Mouse (Mus musculus) urinary bladder, postnatal 14 days (tissue): ENCODE results near the gene Gid8.
"Not testable (repeated sequence)": the region's sequence is repeated elsewhere in the genome, so short reads cannot be mapped to it uniquely, and the experiment has no call there.

Experiments
- DNase-seq: peaks from one replicate; pipeline ENCODE4 v3.0.0; 2021; ENCODE audit warnings: low spot score

The Gid8 gene

GRCm38 (mm10) chr2:180710276-180711155 is 599 bp downstream of the Gid8 start:
- peak; percentile 35 for DNase-seq

GRCm38 (mm10) chr2:180711527-180711926 is 1.6 kb downstream of the Gid8 start:
- no peak for DNase-seq

GRCm38 (mm10) chr2:180712037-180712689 is 2.2 kb downstream of the Gid8 start:
- DNase-seq, result no peak

- DNase-seq, result not testable (repeated sequence)
These were observed 12.8 kb downstream of the Gid8 start for GRCm38 (mm10) chr2:180722748-180723147.

- DNase-seq, result no peak
These were observed 13.9 kb downstream of the Gid8 start for GRCm38 (mm10) chr2:180723865-180724264.

GRCm38 (mm10) chr2:180724585-180725413 is 14.9 kb downstream of the Gid8 start, which contains the start of gene Slc17a9:
Slc17a9 (plus strand) TSS chr2:180725263.
- DNase-seq, result peak; percentile 65

- no peak for DNase-seq
These were observed 15.5 kb downstream of the Gid8 start for GRCm38 (mm10) chr2:180725414-180725778.

- DNase-seq, result no peak
These were observed 16.1 kb downstream of the Gid8 start for GRCm38 (mm10) chr2:180725856-180726629.

- DNase-seq, result no peak
These were observed 16.9 kb downstream of the Gid8 start for GRCm38 (mm10) chr2:180726658-180727442.

GRCm38 (mm10) chr2:180727613-180728021 is 17.7 kb downstream of the Gid8 start:
- no peak for DNase-seq

GRCm38 (mm10) chr2:180731036-180731435 is 21.1 kb downstream of the Gid8 start:
- no peak for DNase-seq

- DNase-seq, result peak; percentile 19
These were observed 22.1 kb downstream of the Gid8 start for GRCm38 (mm10) chr2:180731984-180732383.

- DNase-seq, result no peak
These were observed 25.3 kb downstream of the Gid8 start for GRCm38 (mm10) chr2:180735232-180735631.

- no peak for DNase-seq
These were observed 28.1 kb downstream of the Gid8 start for GRCm38 (mm10) chr2:180737984-180738383.

- no peak for DNase-seq
These were observed 30.4 kb downstream of the Gid8 start for GRCm38 (mm10) chr2:180740349-180740748.

GRCm38 (mm10) chr2:180741421-180741820 is 31.5 kb downstream of the Gid8 start:
- DNase-seq, result no peak

GRCm38 (mm10) chr2:180742820-180743219 is 32.9 kb downstream of the Gid8 start:
- no peak for DNase-seq

- no peak for DNase-seq
These were observed 33.4 kb downstream of the Gid8 start for GRCm38 (mm10) chr2:180743321-180743720.

GRCm38 (mm10) chr2:180745248-180745927 is 35.5 kb downstream of the Gid8 start:
- DNase-seq, result peak; percentile 88

- no peak for DNase-seq
These were observed 36.8 kb downstream of the Gid8 start for GRCm38 (mm10) chr2:180746569-180747192.
